Mouse (Mus musculus) kidney, adult 18-20 months (tissue): ENCODE results near the gene Brs3.

Experiments
- DNase-seq: peaks from one replicate; pipeline ENCODE4 v3.0.0; 2021

Brs3 gene

GRCm38 (mm10) chrX:57042774-57043173, at the start of gene Brs3:
Gene Brs3, plus strand, starts transcription at chrX:57043074.
- DNase-seq = no peak

DNA sequence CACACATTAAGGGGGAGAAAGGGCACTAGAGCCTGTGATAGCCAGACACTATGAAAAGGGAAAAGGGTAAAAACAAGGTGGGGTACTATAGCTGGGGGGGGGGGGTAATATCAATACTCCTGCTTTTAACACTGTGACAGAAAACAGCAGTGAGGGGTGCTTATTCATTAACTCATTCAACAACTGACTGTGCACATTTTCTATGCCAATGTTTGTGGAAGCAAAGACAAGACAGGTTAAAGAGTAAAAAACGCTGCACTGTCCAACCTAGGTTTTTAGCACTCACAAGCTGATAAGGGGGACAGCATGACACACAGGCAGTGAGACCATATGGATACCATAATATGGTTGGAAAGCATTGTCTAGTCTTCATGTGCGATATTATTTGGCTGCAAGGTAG, 30.0 kb upstream of the Brs3 start:
- no peak for DNase-seq

GRCm38 (mm10) chrX:57043869-57044268, 995 bp downstream of the Brs3 start:
- no peak for DNase-seq

DNA sequence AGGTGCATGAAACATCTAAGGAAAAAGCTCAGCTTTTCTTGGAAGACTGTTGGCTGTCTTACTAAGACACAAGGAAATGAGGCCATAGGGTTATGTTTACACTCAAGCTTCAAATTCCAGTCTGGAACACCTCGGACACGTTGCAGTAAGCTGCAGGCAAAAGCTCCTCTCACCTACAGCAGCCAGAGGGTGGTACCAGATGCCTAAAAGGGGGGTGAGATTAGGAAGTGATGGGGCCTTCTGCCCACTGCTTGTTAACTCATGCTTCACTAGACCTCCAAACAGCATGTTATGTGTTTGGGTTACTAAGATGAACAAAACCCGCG, 9.9 kb downstream of the Brs3 start:
- no peak for DNase-seq

DNA sequence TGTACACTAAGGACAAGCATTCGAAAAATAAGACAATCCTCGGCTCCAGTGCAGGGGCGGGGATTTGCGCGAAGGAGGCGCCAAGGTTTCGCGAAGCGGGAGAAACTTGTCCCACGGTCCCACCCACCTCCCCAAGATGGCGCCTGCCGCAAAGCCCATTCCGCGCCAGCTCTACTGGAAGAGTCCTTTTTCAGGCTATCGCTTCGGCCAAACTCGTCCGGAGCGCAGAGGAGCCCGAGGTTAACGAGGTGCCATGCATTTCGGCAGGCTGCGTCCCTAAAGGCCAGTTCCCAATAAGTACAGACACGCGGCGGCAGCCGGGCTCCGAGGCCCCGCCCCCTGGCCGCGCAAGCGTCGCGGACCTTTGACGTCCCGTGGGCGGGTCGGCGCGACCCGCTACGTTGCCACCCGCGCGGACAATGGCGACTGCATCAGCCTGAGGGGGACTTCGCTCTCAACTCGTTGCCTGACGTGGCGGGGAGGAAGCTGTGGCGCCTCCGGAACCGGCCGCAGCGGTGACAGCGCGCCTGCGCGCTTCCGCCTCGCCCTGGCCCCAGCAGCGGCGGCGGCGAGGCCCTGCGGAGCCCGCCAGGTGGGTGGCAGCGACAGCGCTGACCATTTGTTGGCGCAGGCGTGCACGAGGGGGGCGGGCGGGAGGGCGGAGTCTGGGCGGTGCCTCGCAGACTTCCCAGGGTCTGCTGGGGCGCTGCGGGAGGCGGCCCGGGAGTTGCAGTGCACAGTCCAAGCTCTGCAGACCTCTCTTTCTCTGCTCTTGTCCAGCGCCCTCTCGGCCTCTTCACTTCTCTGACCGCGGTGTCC, 10.5 kb downstream of the Brs3 start, which contains the start of gene Htatsf1:
TSS of gene Htatsf1 (plus strand) at position 410 of the 819 bp plus-strand sequence.
- DNase-seq = peak; percentile 88

DNA sequence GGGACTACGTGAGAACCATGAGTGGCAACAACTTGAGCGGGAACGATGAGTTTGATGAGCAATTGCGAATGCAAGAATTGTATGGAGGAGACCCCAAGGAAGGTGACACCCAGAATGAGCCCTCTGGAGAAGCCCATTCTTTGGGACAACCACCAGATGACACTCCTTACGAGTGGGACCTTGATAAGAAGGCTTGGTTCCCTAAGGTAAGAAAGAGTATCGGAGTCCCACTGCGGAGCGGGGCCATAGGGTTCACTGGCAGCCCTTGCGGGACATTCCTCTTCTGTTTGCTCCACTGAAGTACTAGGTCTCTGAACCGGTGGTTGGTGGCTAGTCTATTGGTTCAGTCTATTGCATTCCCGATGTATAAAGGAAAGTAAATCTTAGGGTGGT, 11.1 kb downstream of the Brs3 start:
- no peak for DNase-seq

DNA sequence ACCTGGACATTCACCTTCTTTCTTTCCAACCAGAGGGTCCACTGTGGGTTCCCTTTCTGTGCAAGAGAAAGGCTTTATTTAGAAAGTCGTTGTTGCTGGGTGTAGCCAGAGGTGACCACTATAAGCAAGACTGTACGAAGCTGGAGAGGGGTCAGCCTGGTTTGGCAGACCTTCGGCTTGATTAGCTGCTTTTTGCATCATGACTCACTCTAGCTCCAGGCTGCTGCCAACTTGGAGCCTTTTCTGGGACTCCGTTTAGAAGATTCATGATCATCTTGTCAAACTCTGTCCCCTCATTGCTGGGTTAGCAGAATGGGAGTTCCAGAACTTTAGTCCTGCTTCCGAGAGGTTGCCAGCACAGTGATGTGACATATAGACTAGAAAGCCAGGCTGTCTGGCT, 38.6 kb downstream of the Brs3 start:
- DNase-seq = no peak

- no peak for DNase-seq
Observed at GRCm38 (mm10) chrX:57087806-57088205, 44.9 kb downstream of the Brs3 start, which contains the start of gene Vgll1. Gene Vgll1, plus strand, starts transcription at chrX:57088106.
